Mouse (Mus musculus): Measurements from ENCODE around the gene Wipf3. TPM values are rescaled to one million over a fixed set of nuclear protein-coding genes. Genes with fewer than 3 reads are reported as not detected.

The Wipf3 gene
- polyA plus RNA-seq, 1 experiment from 2014 or later: 1.2 TPM

- ATAC-seq (replicated peaks; ENCODE audit: low FRiP score, low TSS enrichment, low read depth) (no peak), DNase-seq (ENCODE audit: low spot score) (no peak)
- WGBS: 83% methylated on average over 6 of the region's 6 CpGs
- no peaks in the 10 kb centered on the region for H3K27me3 ChIP-seq (replicated peaks; ENCODE audit: control insufficient read depth, insufficient read depth, low read length)
- no peaks in the 10 kb centered on the region for H3K36me3 ChIP-seq (ENCODE audit: control insufficient read depth, insufficient read depth, low read length)
- no peak overlapping the region for H3K4me3 ChIP-seq (ENCODE audit: low read depth, low read length)
- no peaks in the 10 kb centered on the region for H3K9me3 ChIP-seq (ENCODE audit: control insufficient read depth, low read length)
- H3K4me2 ChIP-seq (ENCODE audit: low read length): no peak overlapping the region
- H3K27ac ChIP-seq (ENCODE audit: low read depth): no peak overlapping the region
- H3K9ac ChIP-seq (ENCODE audit: low read length): no peak overlapping the region
- no peaks in the 10 kb centered on the region for H3K4me1 ChIP-seq (replicated peaks; ENCODE audit: control insufficient read depth, insufficient read depth, low read length)
These were observed 30.9 kb downstream of the Wipf3 start for GRCm38 (mm10) chr6:54460172-54460914.

GRCm38 (mm10) chr6:54460915-54461671 is 31.7 kb downstream of the Wipf3 start:
- H3K9me3 ChIP-seq (ENCODE audit: control insufficient read depth, low read length): no peaks in the 10 kb centered on the region
- DNase-seq (ENCODE audit: low spot score) (no peak), ATAC-seq (replicated peaks; ENCODE audit: low FRiP score, low TSS enrichment, low read depth) (no peak)
- no peaks in the 10 kb centered on the region for H3K36me3 ChIP-seq (ENCODE audit: control insufficient read depth, insufficient read depth, low read length)
- H3K4me1 ChIP-seq (replicated peaks; ENCODE audit: control insufficient read depth, insufficient read depth, low read length): no peaks in the 10 kb centered on the region
- no peak overlapping the region for H3K4me3 ChIP-seq (ENCODE audit: low read depth, low read length)
- H3K4me2 ChIP-seq (ENCODE audit: low read length): no peak overlapping the region
- no peak overlapping the region for H3K27ac ChIP-seq (ENCODE audit: low read depth)
- no peak overlapping the region for H3K9ac ChIP-seq (ENCODE audit: low read length)
- WGBS: 80% methylated on average over 13 of the region's 13 CpGs
- H3K27me3 ChIP-seq (replicated peaks; ENCODE audit: control insufficient read depth, insufficient read depth, low read length): no peaks in the 10 kb centered on the region

- Histone ChIP-seq H3K4me2 (ENCODE audit: low read length) (no peak overlapping the region), H3K4me1 (replicated peaks; ENCODE audit: control insufficient read depth, insufficient read depth, low read length) (no peaks in the 10 kb centered on the region), H3K9ac (ENCODE audit: low read length) (no peak overlapping the region), H3K36me3 (ENCODE audit: control insufficient read depth, insufficient read depth, low read length) (no peaks in the 10 kb centered on the region), H3K9me3 (ENCODE audit: control insufficient read depth, low read length) (no peaks in the 10 kb centered on the region), H3K27me3 (replicated peaks; ENCODE audit: control insufficient read depth, insufficient read depth, low read length) (no peaks in the 10 kb centered on the region), H3K4me3 (ENCODE audit: low read depth, low read length) (no peak overlapping the region), H3K27ac (ENCODE audit: low read depth) (no peak overlapping the region)
- DNase-seq (ENCODE audit: low spot score) (no peak), ATAC-seq (replicated peaks; ENCODE audit: low FRiP score, low TSS enrichment, low read depth) (no peak)
- WGBS: 85% methylated on average over 6 of the region's 6 CpGs
These were observed 33.4 kb downstream of the Wipf3 start for GRCm38 (mm10) chr6:54462766-54463165.

- ATAC-seq (replicated peaks; ENCODE audit: low FRiP score, low TSS enrichment, low read depth) (no peak), DNase-seq (ENCODE audit: low spot score) (no peak)
- no peaks in the 10 kb centered on the region for H3K9me3 ChIP-seq (ENCODE audit: control insufficient read depth, low read length)
- H3K9ac ChIP-seq (ENCODE audit: low read length): no peak overlapping the region
- no peak overlapping the region for H3K4me3 ChIP-seq (ENCODE audit: low read depth, low read length)
- H3K4me2 ChIP-seq (ENCODE audit: low read length): no peak overlapping the region
- H3K27ac ChIP-seq (ENCODE audit: low read depth): no peak overlapping the region
- 67% methylated on average over 8 of the region's 8 CpGs for WGBS
- H3K27me3 ChIP-seq (replicated peaks; ENCODE audit: control insufficient read depth, insufficient read depth, low read length): no peaks in the 10 kb centered on the region
- no peaks in the 10 kb centered on the region for H3K4me1 ChIP-seq (replicated peaks; ENCODE audit: control insufficient read depth, insufficient read depth, low read length)
- no peaks in the 10 kb centered on the region for H3K36me3 ChIP-seq (ENCODE audit: control insufficient read depth, insufficient read depth, low read length)
These were observed 34.5 kb downstream of the Wipf3 start for GRCm38 (mm10) chr6:54463701-54464458.

GRCm38 (mm10) chr6:54464926-54465325 is 35.5 kb downstream of the Wipf3 start:
- ATAC-seq (replicated peaks; ENCODE audit: low FRiP score, low TSS enrichment, low read depth): no peak
- Histone ChIP-seq H3K27ac (ENCODE audit: low read depth) (no peak overlapping the region), H3K4me2 (ENCODE audit: low read length) (no peak overlapping the region), H3K36me3 (ENCODE audit: control insufficient read depth, insufficient read depth, low read length) (no peaks in the 10 kb centered on the region), H3K4me1 (replicated peaks; ENCODE audit: control insufficient read depth, insufficient read depth, low read length) (no peaks in the 10 kb centered on the region), H3K4me3 (ENCODE audit: low read depth, low read length) (no peak overlapping the region), H3K27me3 (replicated peaks; ENCODE audit: control insufficient read depth, insufficient read depth, low read length) (no peaks in the 10 kb centered on the region), H3K9ac (ENCODE audit: low read length) (no peak overlapping the region), H3K9me3 (ENCODE audit: control insufficient read depth, low read length) (no peaks in the 10 kb centered on the region)
- 80% methylated on average over 4 of the region's 4 CpGs for WGBS
- no peak for DNase-seq (ENCODE audit: low spot score)

- H3K36me3 ChIP-seq (ENCODE audit: control insufficient read depth, insufficient read depth, low read length): no peaks in the 10 kb centered on the region
- ATAC-seq (replicated peaks; ENCODE audit: low FRiP score, low TSS enrichment, low read depth) (no peak), DNase-seq (ENCODE audit: low spot score) (no peak)
- no peak overlapping the region for H3K9ac ChIP-seq (ENCODE audit: low read length)
- no peaks in the 10 kb centered on the region for H3K9me3 ChIP-seq (ENCODE audit: control insufficient read depth, low read length)
- H3K4me2 ChIP-seq (ENCODE audit: low read length): no peak overlapping the region
- H3K4me1 ChIP-seq (replicated peaks; ENCODE audit: control insufficient read depth, insufficient read depth, low read length): no peaks in the 10 kb centered on the region
- H3K4me3 ChIP-seq (ENCODE audit: low read depth, low read length): no peak overlapping the region
- no peaks in the 10 kb centered on the region for H3K27me3 ChIP-seq (replicated peaks; ENCODE audit: control insufficient read depth, insufficient read depth, low read length)
- no peak overlapping the region for H3K27ac ChIP-seq (ENCODE audit: low read depth)
- 96% methylated on average over 3 of the region's 3 CpGs for WGBS
These were observed 38.0 kb downstream of the Wipf3 start for GRCm38 (mm10) chr6:54467371-54467770.

GRCm38 (mm10) chr6:54471866-54472265 is 42.5 kb downstream of the Wipf3 start:
- no peak overlapping the region for H3K4me3 ChIP-seq (ENCODE audit: low read depth, low read length)
- H3K4me1 ChIP-seq (replicated peaks; ENCODE audit: control insufficient read depth, insufficient read depth, low read length): no peaks in the 10 kb centered on the region
- no peak overlapping the region for H3K27ac ChIP-seq (ENCODE audit: low read depth)
- WGBS: 83% methylated on average over 7 of the region's 7 CpGs
- no peaks in the 10 kb centered on the region for H3K36me3 ChIP-seq (ENCODE audit: control insufficient read depth, insufficient read depth, low read length)
- ATAC-seq (replicated peaks; ENCODE audit: low FRiP score, low TSS enrichment, low read depth) (no peak), DNase-seq (ENCODE audit: low spot score) (no peak)
- no peaks in the 10 kb centered on the region for H3K9me3 ChIP-seq (ENCODE audit: control insufficient read depth, low read length)
- no peak overlapping the region for H3K4me2 ChIP-seq (ENCODE audit: low read length)
- no peaks in the 10 kb centered on the region for H3K27me3 ChIP-seq (replicated peaks; ENCODE audit: control insufficient read depth, insufficient read depth, low read length)
- H3K9ac ChIP-seq (ENCODE audit: low read length): no peak overlapping the region

- ATAC-seq (replicated peaks; ENCODE audit: low FRiP score, low TSS enrichment, low read depth) (peak; percentile 87), DNase-seq (ENCODE audit: low spot score) (no peak)
- H3K4me1 ChIP-seq (replicated peaks; ENCODE audit: control insufficient read depth, insufficient read depth, low read length): no peaks in the 10 kb centered on the region
- WGBS: 56% methylated on average over 8 of the region's 8 CpGs
- no peaks in the 10 kb centered on the region for H3K9me3 ChIP-seq (ENCODE audit: control insufficient read depth, low read length)
- peak overlapping the region; percentile 17; the same call in 1 of the 2 replicates for H3K27ac ChIP-seq (ENCODE audit: low read depth)
- no peak overlapping the region for H3K9ac ChIP-seq (ENCODE audit: low read length)
- no peak overlapping the region for H3K4me3 ChIP-seq (ENCODE audit: low read depth, low read length)
- H3K36me3 ChIP-seq (ENCODE audit: control insufficient read depth, insufficient read depth, low read length): no peaks in the 10 kb centered on the region
- no peaks in the 10 kb centered on the region for H3K27me3 ChIP-seq (replicated peaks; ENCODE audit: control insufficient read depth, insufficient read depth, low read length)
- H3K4me2 ChIP-seq (ENCODE audit: low read length): no peak overlapping the region
These were observed 43.7 kb downstream of the Wipf3 start for GRCm38 (mm10) chr6:54472846-54473715.
